Mouse (Mus musculus): ENCODE measurements around the gene Serhl. TPM values are rescaled to one million over a fixed set of nuclear protein-coding genes. Genes with fewer than 3 reads are reported as not detected.
A peak's percentile ranks its signal among the peaks of the same experiment; 100 is the strongest.

Serhl gene
- polyA plus RNA-seq, 1 experiment: 16.4 TPM

- Histone ChIP-seq H3K4me1 (ENCODE audit: control insufficient read depth, insufficient read depth, low read length) (no peaks in the 10 kb centered on the region), H3K27ac (ENCODE audit: insufficient read depth, low read length) (no peak overlapping the region), H3K4me3 (ENCODE audit: insufficient read depth, low read length) (no peak overlapping the region)
- TF ChIP-seq POLR2A (IDR thresholded peaks at IDR 0.05; ENCODE audit: extremely low read depth, insufficient read depth, low read length) (no peak), CTCF (IDR thresholded peaks at IDR 0.05; ENCODE audit: extremely low read depth, insufficient read depth, low read length) (no peak)
These were observed 66.5 kb downstream of the Serhl start for GRCm38 (mm10) chr15:83155672-83156419.

- TF ChIP-seq POLR2A (IDR thresholded peaks at IDR 0.05; ENCODE audit: extremely low read depth, insufficient read depth, low read length) (no peak), CTCF (IDR thresholded peaks at IDR 0.05; ENCODE audit: extremely low read depth, insufficient read depth, low read length) (peak; percentile 55; the same call in 1 of the 2 replicates)
- no peak overlapping the region for H3K27ac ChIP-seq (ENCODE audit: insufficient read depth, low read length)
- H3K4me1 ChIP-seq (ENCODE audit: control insufficient read depth, insufficient read depth, low read length): no peaks in the 10 kb centered on the region
- no peak overlapping the region for H3K4me3 ChIP-seq (ENCODE audit: insufficient read depth, low read length)
These were observed 67.8 kb downstream of the Serhl start for GRCm38 (mm10) chr15:83156929-83157666.

- no peaks in the 10 kb centered on the region for H3K4me1 ChIP-seq (ENCODE audit: control insufficient read depth, insufficient read depth, low read length)
- H3K27ac ChIP-seq (ENCODE audit: insufficient read depth, low read length): no peak overlapping the region
- no peak overlapping the region for H3K4me3 ChIP-seq (ENCODE audit: insufficient read depth, low read length)
- TF ChIP-seq CTCF (IDR thresholded peaks at IDR 0.05; ENCODE audit: extremely low read depth, insufficient read depth, low read length) (no peak), POLR2A (IDR thresholded peaks at IDR 0.05; ENCODE audit: extremely low read depth, insufficient read depth, low read length) (no peak)
These were observed 68.4 kb downstream of the Serhl start for GRCm38 (mm10) chr15:83157667-83158064.

GRCm38 (mm10) chr15:83158587-83159160 is 69.4 kb downstream of the Serhl start:
- TF ChIP-seq POLR2A (IDR thresholded peaks at IDR 0.05; ENCODE audit: extremely low read depth, insufficient read depth, low read length) (no peak), CTCF (IDR thresholded peaks at IDR 0.05; ENCODE audit: extremely low read depth, insufficient read depth, low read length) (no peak)

GRCm38 (mm10) chr15:83159823-83160222 is 70.5 kb downstream of the Serhl start:
- H3K4me1 ChIP-seq (ENCODE audit: control insufficient read depth, insufficient read depth, low read length): no peaks in the 10 kb centered on the region
- TF ChIP-seq POLR2A (IDR thresholded peaks at IDR 0.05; ENCODE audit: extremely low read depth, insufficient read depth, low read length) (no peak), CTCF (IDR thresholded peaks at IDR 0.05; ENCODE audit: extremely low read depth, insufficient read depth, low read length) (no peak)

More at GRCm38 (mm10) chr15:83158587-83159160, 69.4 kb downstream of the Serhl start:
- Histone ChIP-seq H3K4me3 (ENCODE audit: insufficient read depth, low read length) (no peak overlapping the region), H3K4me1 (ENCODE audit: control insufficient read depth, insufficient read depth, low read length) (no peaks in the 10 kb centered on the region), H3K27ac (ENCODE audit: insufficient read depth, low read length) (no peak overlapping the region)

GRCm38 (mm10) chr15:83160561-83160960 is 71.3 kb downstream of the Serhl start:
- Histone ChIP-seq H3K4me1 (ENCODE audit: control insufficient read depth, insufficient read depth, low read length) (no peaks in the 10 kb centered on the region), H3K27ac (ENCODE audit: insufficient read depth, low read length) (no peak overlapping the region), H3K4me3 (ENCODE audit: insufficient read depth, low read length) (no peak overlapping the region)
- TF ChIP-seq POLR2A (IDR thresholded peaks at IDR 0.05; ENCODE audit: extremely low read depth, insufficient read depth, low read length) (no peak), CTCF (IDR thresholded peaks at IDR 0.05; ENCODE audit: extremely low read depth, insufficient read depth, low read length) (no peak)

More at GRCm38 (mm10) chr15:83159823-83160222, 70.5 kb downstream of the Serhl start:
- Histone ChIP-seq H3K27ac (ENCODE audit: insufficient read depth, low read length) (no peak overlapping the region), H3K4me3 (ENCODE audit: insufficient read depth, low read length) (no peak overlapping the region)

GRCm38 (mm10) chr15:83161062-83161748 is 71.9 kb downstream of the Serhl start:
- Histone ChIP-seq H3K4me3 (ENCODE audit: insufficient read depth, low read length) (no peak overlapping the region), H3K4me1 (ENCODE audit: control insufficient read depth, insufficient read depth, low read length) (no peaks in the 10 kb centered on the region), H3K27ac (ENCODE audit: insufficient read depth, low read length) (no peak overlapping the region)
- TF ChIP-seq CTCF (IDR thresholded peaks at IDR 0.05; ENCODE audit: extremely low read depth, insufficient read depth, low read length) (no peak), POLR2A (IDR thresholded peaks at IDR 0.05; ENCODE audit: extremely low read depth, insufficient read depth, low read length) (no peak)

- peaks cover 2% of the 10 kb centered on the region; the same call in 1 of the 2 replicates for H3K4me1 ChIP-seq (ENCODE audit: control insufficient read depth, insufficient read depth, low read length)
- TF ChIP-seq CTCF (IDR thresholded peaks at IDR 0.05; ENCODE audit: extremely low read depth, insufficient read depth, low read length): no peak
- TF ChIP-seq POLR2A (IDR thresholded peaks at IDR 0.05; ENCODE audit: extremely low read depth, insufficient read depth, low read length): no peak
- H3K4me3 ChIP-seq (ENCODE audit: insufficient read depth, low read length): no peak overlapping the region
- H3K27ac ChIP-seq (ENCODE audit: insufficient read depth, low read length): no peak overlapping the region
These were observed 72.7 kb downstream of the Serhl start for GRCm38 (mm10) chr15:83162001-83162400.

Measured in cortical plate, adult 2 months (tissue).